Mouse (Mus musculus) hindbrain, embryonic 14.5 days (tissue): ENCODE results near the gene Ankfn1. TPM values are rescaled to one million over a fixed set of nuclear protein-coding genes. Genes with fewer than 3 reads are reported as not detected.
A peak's percentile ranks its signal among the peaks of the same experiment; 100 is the strongest.

Experiments used
- ATAC-seq: fragments of 200-750 bp; cut with Nextera tagmentation; 2 replicates; pipeline ENCODE4 v1.8.0; 2017; ENCODE audit warnings: moderate number of reproducible peaks, mild to moderate bottlenecking, moderate TSS enrichment, moderate library complexity; ENCODE audit not compliant: low FRiP score
- DNase-seq: peaks from one replicate; pipeline ENCODE4 v3.0.0-alpha.2; 2015; ENCODE audit warnings: low spot score
- H3K27ac ChIP-seq: fragments of 300-500 bp; sonication (generic); 2 replicates; pipeline ENCODE4 v1.5.1; 2014; ENCODE audit warnings: mild to moderate bottlenecking, moderate library complexity
- H3K27me3 ChIP-seq: fragments of 300-500 bp; sonication (generic); 2 replicates; pipeline ENCODE4 v1.6.1; 2014; ENCODE audit warnings: mild to moderate bottlenecking, low read length, mixed read lengths; ENCODE audit not compliant: control insufficient read depth, insufficient read depth
- H3K36me3 ChIP-seq: fragments of 300-500 bp; sonication (generic); replicated peaks from 2 replicates; pipeline ENCODE4 v1.6.1; 2014; ENCODE audit not compliant: control insufficient read depth, insufficient read depth
- H3K4me1 ChIP-seq: fragments of 300-500 bp; sonication (generic); replicated peaks from 2 replicates; pipeline ENCODE4 v1.6.1; 2014; ENCODE audit warnings: antibody characterized with exemption, low read length, mixed read lengths; ENCODE audit not compliant: control insufficient read depth, insufficient read depth
- H3K4me2 ChIP-seq: fragments of 300-500 bp; sonication (generic); replicated peaks from 2 replicates; pipeline ENCODE4 v1.6.1; 2014; ENCODE audit warnings: mild to moderate bottlenecking, moderate library complexity
- H3K4me3 ChIP-seq: fragments of 300-500 bp; sonication (generic); replicated peaks from 2 replicates; pipeline ENCODE4 v1.5.1; 2014; ENCODE audit warnings: mild to moderate bottlenecking, low read length
- H3K9ac ChIP-seq: fragments of 300-500 bp; sonication (generic); 2 replicates; pipeline ENCODE4 v1.6.1; 2014
- H3K9me3 ChIP-seq: fragments of 300-500 bp; sonication (generic); 2 replicates; pipeline ENCODE4 v1.6.1; 2016; ENCODE audit warnings: low read length; ENCODE audit not compliant: control insufficient read depth
- WGBS: fragments of 180-500 bp; shearing (Covaris S2); extraction: QIAGEN DNeasy Blood & Tissue Kit; methylation state at CpG from one replicate; pipeline ENCODE4 v1.1.7; 2014; 5-methylcytosine and 5-hydroxymethylcytosine counted together
- polyA plus RNA-seq: library from polyadenylated mRNA; unstranded; fragments of >200 nt; fragmentation: Nextera tagmentation; extraction: Ambion mirVana; gene quantifications from 2 replicates; pipeline ENCODE4 v1.2.1, GENCODE M21; 2014

The Ankfn1 gene
- polyA plus RNA-seq, 1 experiment from 2014 or later = 4.8 TPM

DNA sequence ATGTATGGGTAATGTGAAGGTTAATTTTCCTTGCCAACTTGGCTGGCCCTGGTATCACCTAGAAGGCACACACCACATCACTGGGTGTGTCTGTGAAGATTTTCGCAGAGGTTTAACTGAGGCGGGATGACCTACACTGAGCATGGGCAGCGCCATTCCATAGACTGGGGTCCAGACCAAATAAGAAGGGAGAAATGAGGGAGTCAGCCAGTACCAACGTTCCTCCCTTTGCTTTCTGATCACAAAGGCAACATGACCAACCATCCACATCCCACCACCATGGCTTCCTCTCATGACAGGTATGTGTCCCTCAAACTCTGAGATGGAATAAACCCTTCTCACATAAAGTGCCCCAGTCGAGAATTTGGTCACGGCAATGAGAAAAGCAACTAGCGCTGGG lies 68.9 kb downstream of the Ankfn1 start:
- ATAC-seq = no peak
- H3K9ac ChIP-seq = no peak overlapping the region
- no peak overlapping the region for H3K4me3 ChIP-seq
- no peaks in the 10 kb centered on the region for H3K36me3 ChIP-seq
- no peak overlapping the region for H3K4me2 ChIP-seq
- H3K9me3 ChIP-seq = no peaks in the 10 kb centered on the region
- H3K27me3 ChIP-seq = no peaks in the 10 kb centered on the region
- no peaks in the 10 kb centered on the region for H3K4me1 ChIP-seq
- DNase-seq = no peak
- WGBS = 92% methylated on average over 7 of the region's 7 CpGs
- H3K27ac ChIP-seq = no peak overlapping the region

DNA sequence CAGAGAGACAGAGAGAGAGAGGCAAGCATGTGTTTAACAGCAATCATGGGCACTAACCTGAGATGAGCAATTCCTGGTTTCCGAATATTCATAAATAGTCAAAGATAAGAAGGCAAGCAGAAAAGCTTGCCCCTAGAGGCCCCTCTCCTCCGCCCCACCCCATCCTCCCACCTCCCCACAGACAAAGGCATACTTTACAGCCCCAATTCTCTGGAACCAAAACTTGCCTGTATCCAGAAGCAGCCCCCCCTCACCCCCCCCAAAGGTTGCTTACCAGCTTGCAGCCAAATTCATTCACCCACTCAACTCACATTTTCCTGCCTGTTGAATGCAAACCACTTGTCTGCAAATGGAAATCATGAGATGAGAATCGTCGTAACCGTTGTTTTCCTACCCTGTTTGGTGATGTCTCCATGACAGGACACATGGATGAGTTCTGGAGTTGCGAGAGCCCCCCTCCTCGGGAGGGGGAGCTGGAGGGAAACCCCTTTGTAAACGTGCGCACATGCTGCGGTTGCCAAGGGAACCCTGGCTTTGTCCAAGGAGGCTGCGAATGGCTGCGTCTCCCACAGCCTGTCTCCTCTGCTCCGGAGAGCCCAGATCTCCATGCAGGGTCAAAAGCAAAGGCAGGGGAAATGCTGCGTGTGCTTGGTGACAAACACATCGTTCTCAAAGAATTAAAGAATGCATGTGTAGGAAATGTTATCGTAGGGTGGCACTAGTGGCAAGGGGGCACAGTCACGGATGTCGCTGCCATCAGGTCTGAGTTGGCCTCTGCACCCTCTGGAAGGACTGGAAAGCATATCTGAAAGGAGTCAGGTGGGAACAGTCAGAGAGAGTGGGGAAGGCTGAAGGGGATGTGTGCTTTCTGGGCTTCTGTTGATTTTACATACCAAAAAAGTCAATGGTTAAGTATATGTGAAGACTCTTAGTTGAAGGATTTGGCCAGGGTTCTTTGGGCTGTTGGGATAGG lies 80.7 kb downstream of the Ankfn1 start:
- no peaks in the 10 kb centered on the region for H3K9me3 ChIP-seq
- H3K9ac ChIP-seq = peak overlapping the region; percentile 46; the same call in 1 of the 2 replicates
- peak overlapping the region; percentile 23 for H3K4me3 ChIP-seq
- no peaks in the 10 kb centered on the region for H3K27me3 ChIP-seq
- 16% methylated on average over 18 of the region's 18 CpGs for WGBS
- H3K4me2 ChIP-seq = peak overlapping the region; percentile 54
- peak; percentile 80; the same call in 1 of the 2 replicates for ATAC-seq
- DNase-seq = peak; percentile 72
- peaks cover 13% of the 10 kb centered on the region for H3K4me1 ChIP-seq
- H3K27ac ChIP-seq = peak overlapping the region; percentile 38; the same call in 1 of the 2 replicates
- H3K36me3 ChIP-seq = no peaks in the 10 kb centered on the region

DNA sequence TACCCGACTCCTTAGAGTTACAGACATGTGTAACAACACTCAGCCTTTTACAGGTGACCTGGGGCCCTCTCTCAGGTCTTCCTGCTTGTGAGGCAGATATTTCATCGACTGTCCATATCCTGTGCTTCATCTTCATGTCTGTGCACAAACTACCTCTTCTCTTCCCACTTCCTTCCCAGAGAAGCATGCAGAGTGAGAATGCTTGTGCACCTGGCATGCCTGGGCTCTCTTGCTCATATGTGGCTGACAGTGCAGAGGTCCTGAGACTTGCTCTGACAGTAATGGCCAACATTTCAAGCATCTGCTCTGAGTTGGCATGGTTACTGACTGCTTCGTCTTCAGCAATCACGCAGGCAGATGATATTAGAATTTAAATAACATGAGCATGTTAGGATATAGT lies 83.8 kb downstream of the Ankfn1 start:
- Histone ChIP-seq H3K4me1 (peaks cover 17% of the 10 kb centered on the region), H3K9ac (no peak overlapping the region), H3K4me2 (no peak overlapping the region), H3K27ac (no peak overlapping the region), H3K4me3 (no peak overlapping the region), H3K27me3 (no peaks in the 10 kb centered on the region), H3K36me3 (no peaks in the 10 kb centered on the region), H3K9me3 (no peaks in the 10 kb centered on the region)
- ATAC-seq (no peak), DNase-seq (no peak)
- WGBS = 83% methylated on average over 4 of the region's 4 CpGs

DNA sequence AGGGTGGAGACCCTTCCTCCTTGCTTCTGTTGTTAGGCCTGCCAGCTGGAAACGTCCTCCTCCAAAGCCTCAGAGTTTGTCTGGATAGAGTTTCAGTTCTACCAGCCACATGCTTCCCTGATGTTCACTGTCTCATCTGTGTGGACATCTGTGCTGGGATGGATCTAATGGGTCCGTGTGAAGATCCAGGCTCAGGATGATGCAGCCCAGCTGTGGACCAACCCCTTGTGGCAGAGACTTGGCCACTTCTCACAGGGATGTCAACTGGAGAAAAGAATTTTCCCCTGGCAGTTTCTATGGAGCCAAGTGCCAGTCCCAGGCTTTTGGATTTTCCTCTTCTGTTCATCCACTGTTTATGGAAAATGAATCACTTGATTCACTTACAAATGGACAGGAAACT lies 100.5 kb downstream of the Ankfn1 start:
- no peaks in the 10 kb centered on the region for H3K27me3 ChIP-seq
- DNase-seq = no peak
- H3K4me3 ChIP-seq = no peak overlapping the region
- no peak overlapping the region for H3K4me2 ChIP-seq
- no peaks in the 10 kb centered on the region for H3K9me3 ChIP-seq
- no peaks in the 10 kb centered on the region for H3K4me1 ChIP-seq
- no peak overlapping the region for H3K27ac ChIP-seq
- 74% methylated on average over 2 of the region's 2 CpGs for WGBS
- no peaks in the 10 kb centered on the region for H3K36me3 ChIP-seq
- no peak overlapping the region for H3K9ac ChIP-seq
- no peak for ATAC-seq

DNA sequence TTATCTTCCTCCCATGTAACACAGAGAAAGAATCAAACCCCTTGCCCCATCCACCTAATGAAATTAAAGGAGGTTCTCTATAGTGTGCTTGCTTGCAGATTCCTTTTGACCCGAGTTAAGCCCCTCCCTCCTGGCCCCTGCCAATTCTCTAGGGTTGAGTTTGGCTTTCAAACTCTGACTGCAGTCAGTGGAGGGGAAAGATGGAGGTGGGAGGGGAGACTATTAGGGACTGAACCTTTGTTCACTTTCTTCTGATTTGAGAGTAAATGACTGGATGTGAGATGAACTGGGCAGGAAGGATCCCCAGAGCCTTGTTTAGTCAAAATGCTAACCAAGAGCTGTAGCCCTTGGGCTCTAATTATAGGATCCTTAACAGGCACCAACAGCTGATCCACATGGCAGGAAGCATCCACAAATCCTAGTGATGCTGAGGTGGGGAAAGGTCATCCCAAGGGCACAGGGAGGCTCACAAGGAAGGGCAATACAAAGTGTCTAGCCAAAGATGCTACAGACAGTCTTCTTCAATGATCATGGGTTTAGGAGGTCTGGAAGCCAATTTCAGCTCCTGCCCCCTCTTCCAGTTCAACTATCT lies 103.4 kb downstream of the Ankfn1 start:
- Histone ChIP-seq H3K9ac (no peak overlapping the region), H3K27me3 (no peaks in the 10 kb centered on the region), H3K4me3 (no peak overlapping the region), H3K4me2 (no peak overlapping the region), H3K9me3 (no peaks in the 10 kb centered on the region), H3K36me3 (no peaks in the 10 kb centered on the region), H3K27ac (no peak overlapping the region), H3K4me1 (no peaks in the 10 kb centered on the region)
- WGBS = 3% methylated on average over 1 of the region's 1 CpGs
- ATAC-seq (no peak), DNase-seq (no peak)

DNA sequence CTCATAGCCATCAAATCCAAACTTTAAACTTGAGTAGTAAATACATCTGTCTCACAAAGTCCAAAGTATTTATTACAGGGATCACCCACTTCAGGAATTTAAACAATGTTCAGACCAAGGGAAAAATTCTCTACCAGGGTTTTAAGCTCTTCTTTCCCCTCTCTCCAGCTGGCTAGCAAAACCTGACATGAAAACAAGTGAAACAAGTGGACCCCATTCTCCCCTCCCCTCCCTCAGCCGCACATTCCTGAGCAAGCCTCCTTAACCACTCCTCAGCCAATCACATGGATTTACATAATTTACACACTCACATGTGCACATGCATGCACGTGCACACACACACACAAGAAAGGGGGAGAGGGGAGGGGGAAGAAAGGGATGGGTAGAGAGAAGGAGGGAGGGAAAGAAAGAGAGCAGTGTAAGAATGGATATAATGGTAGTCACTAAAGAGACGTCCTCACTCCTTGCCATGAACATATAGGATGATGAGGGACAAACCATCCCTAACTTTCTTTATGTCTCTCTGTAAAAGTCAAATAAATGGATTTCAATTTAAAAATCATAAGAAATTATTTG lies 104.9 kb downstream of the Ankfn1 start:
- WGBS = 66% methylated on average over 3 of the region's 3 CpGs
- Histone ChIP-seq H3K36me3 (no peaks in the 10 kb centered on the region), H3K4me1 (no peaks in the 10 kb centered on the region), H3K4me3 (no peak overlapping the region), H3K27me3 (no peaks in the 10 kb centered on the region), H3K4me2 (no peak overlapping the region), H3K27ac (no peak overlapping the region), H3K9ac (no peak overlapping the region), H3K9me3 (no peaks in the 10 kb centered on the region)
- ATAC-seq = no peak
- DNase-seq = no peak

DNA sequence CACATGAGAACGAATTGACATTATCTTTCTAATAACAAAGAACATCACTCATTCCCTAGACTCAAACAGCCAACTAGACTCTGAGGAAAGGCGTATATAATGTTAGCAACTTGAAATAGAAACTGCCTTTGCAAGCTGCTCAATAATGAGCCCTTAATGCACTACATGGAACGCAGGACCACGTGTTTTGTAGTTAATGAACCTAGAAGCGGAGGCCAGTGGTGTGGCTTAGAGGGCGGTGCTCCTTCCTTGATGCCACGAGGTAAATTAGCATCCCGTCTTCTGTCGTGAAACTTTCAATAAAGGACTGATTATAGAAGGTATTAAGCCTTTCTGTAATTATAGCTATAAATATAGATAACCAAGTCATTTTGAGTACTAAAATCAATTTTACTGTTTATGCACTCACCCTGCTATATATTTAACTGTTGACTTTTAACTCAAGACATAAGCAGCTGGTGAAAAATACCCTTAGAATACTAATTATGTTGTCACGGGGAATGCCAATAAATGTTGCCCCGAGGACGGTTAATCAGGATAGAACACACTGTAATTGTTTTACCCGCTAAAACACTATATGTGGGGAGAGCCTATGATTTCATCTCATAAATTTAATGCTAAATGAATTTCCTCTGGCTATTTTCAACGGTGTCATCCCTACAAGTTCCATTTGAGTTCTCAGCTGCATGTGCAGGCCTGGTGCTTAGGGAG lies 112.1 kb downstream of the Ankfn1 start:
- ATAC-seq (peak; percentile 57; the same call in 1 of the 2 replicates), DNase-seq (peak; percentile 34)
- Histone ChIP-seq H3K4me3 (no peak overlapping the region), H3K9ac (no peak overlapping the region), H3K27me3 (no peaks in the 10 kb centered on the region), H3K9me3 (no peaks in the 10 kb centered on the region), H3K4me1 (peaks cover 13% of the 10 kb centered on the region), H3K27ac (peak overlapping the region; percentile 14; the same call in 1 of the 2 replicates), H3K4me2 (peak overlapping the region; percentile 29), H3K36me3 (no peaks in the 10 kb centered on the region)
- 44% methylated on average over 14 of the region's 14 CpGs for WGBS

DNA sequence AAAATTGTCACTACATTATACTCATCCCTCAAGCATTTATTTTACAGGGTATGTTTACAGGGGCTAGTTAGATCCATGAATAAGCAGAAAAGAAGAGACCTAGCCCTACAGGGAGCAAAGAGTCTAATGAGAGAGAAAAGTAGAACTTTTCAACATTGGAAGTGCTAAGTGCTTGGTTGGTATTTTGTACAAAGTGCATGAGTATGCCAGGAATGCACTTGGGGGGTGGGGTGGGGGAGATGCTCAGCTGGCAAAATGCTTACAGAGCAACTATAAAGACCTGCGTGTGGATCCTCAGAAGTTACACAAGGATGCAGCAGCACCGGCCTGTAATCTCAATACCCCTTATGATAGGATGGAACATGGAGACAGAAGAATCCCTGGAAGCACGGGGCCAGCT lies 118.4 kb downstream of the Ankfn1 start:
- Histone ChIP-seq H3K27me3 (no peaks in the 10 kb centered on the region), H3K4me2 (no peak overlapping the region), H3K4me3 (no peak overlapping the region), H3K27ac (no peak overlapping the region), H3K36me3 (no peaks in the 10 kb centered on the region), H3K4me1 (no peaks in the 10 kb centered on the region), H3K9ac (no peak overlapping the region), H3K9me3 (no peaks in the 10 kb centered on the region)
- ATAC-seq = no peak
- no peak for DNase-seq
- 88% methylated on average over 3 of the region's 3 CpGs for WGBS

DNA sequence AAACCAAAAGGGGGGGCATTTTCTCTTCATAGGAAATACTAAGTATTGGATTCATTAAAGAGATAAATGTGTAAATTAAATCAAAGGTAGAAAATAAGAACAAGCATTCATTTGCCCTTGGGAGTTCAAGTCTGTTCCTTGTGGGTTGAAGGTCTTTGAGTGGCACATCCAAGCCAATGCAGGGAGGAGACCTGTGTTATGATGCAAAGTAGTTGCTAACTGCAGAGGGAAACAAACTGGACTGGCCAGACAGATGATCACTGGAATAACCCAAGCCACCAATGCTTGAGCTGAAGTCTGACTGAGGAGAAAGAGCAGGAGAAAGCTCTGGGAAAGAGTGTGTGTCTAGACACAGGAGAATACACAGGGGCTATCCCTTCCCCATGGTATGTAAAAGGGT lies 120.9 kb downstream of the Ankfn1 start:
- no peaks in the 10 kb centered on the region for H3K36me3 ChIP-seq
- no peak for ATAC-seq

More for the DNA sequence above, 120.9 kb downstream of the Ankfn1 start:
- Histone ChIP-seq H3K4me1 (no peaks in the 10 kb centered on the region), H3K27ac (no peak overlapping the region), H3K4me3 (no peak overlapping the region), H3K4me2 (no peak overlapping the region), H3K27me3 (no peaks in the 10 kb centered on the region), H3K9ac (no peak overlapping the region), H3K9me3 (no peaks in the 10 kb centered on the region)
- DNase-seq = no peak
